Mouse (Mus musculus): ENCODE results near the gene Hspb7. TPM values are rescaled to one million over a fixed set of nuclear protein-coding genes. Genes with fewer than 3 reads are reported as not detected.
A peak's percentile ranks its signal among the peaks of the same experiment; 100 is the strongest.

The Hspb7 gene
- total and polyA plus RNA-seq, 3 experiments: 1,028 to 1,498 (median 1,066) TPM

- DNase-seq: no peak
- no peak overlapping the region for H3K9ac ChIP-seq (ENCODE audit: low read depth, low read length)
- H3K4me1 ChIP-seq (ENCODE audit: control insufficient read depth, insufficient read depth, low read length): peaks cover 2% of the 10 kb centered on the region; the same call in 1 of the 2 replicates
- TF ChIP-seq POLR2A (IDR thresholded peaks at IDR 0.05; ENCODE audit: insufficient read depth, low read depth, low read length): no peak
- no peak for TF ChIP-seq CTCF (IDR thresholded peaks at IDR 0.05)
- TF ChIP-seq EP300 (IDR thresholded peaks at IDR 0.05; ENCODE audit: insufficient read depth, low read depth, low read length): no peak
- H3K79me2 ChIP-seq (replicated peaks; ENCODE audit: control insufficient read depth, insufficient read depth, low read length): peaks cover 7% of the 10 kb centered on the region
- intact Hi-C loops (cut with DNase I): no loop called here
- no peaks in the 10 kb centered on the region for H3K36me3 ChIP-seq (ENCODE audit: control insufficient read depth, insufficient read depth, low read length)
- 91% methylated on average over 4 of the region's 4 CpGs for WGBS
- no peaks in the 10 kb centered on the region for H3K27me3 ChIP-seq (ENCODE audit: control insufficient read depth, insufficient read depth, low read length)
- H3K4me3 ChIP-seq: no peak overlapping the region
- no peak overlapping the region for H3K27ac ChIP-seq
These were observed 34.9 kb downstream of the Hspb7 start for GRCm38 (mm10) chr4:141455526-141455925.

- H3K4me3 ChIP-seq: no peak overlapping the region
- peaks cover 7% of the 10 kb centered on the region for H3K79me2 ChIP-seq (replicated peaks; ENCODE audit: control insufficient read depth, insufficient read depth, low read length)
- intact Hi-C loops (cut with DNase I): no loop called here
- TF ChIP-seq EP300 (IDR thresholded peaks at IDR 0.05; ENCODE audit: insufficient read depth, low read depth, low read length) (no peak), CTCF (IDR thresholded peaks at IDR 0.05) (no peak), POLR2A (IDR thresholded peaks at IDR 0.05; ENCODE audit: insufficient read depth, low read depth, low read length) (no peak)
- H3K4me1 ChIP-seq (ENCODE audit: control insufficient read depth, insufficient read depth, low read length): peaks cover 2% of the 10 kb centered on the region; the same call in 1 of the 2 replicates
- no peaks in the 10 kb centered on the region for H3K36me3 ChIP-seq (ENCODE audit: control insufficient read depth, insufficient read depth, low read length)
- WGBS: 95% methylated on average over 14 of the region's 14 CpGs
- no peak overlapping the region for H3K27ac ChIP-seq
- H3K27me3 ChIP-seq (ENCODE audit: control insufficient read depth, insufficient read depth, low read length): no peaks in the 10 kb centered on the region
- DNase-seq: no peak
- no peak overlapping the region for H3K9ac ChIP-seq (ENCODE audit: low read depth, low read length)
These were observed 35.8 kb downstream of the Hspb7 start for GRCm38 (mm10) chr4:141456193-141456938.

- Histone ChIP-seq H3K4me3 (no peak overlapping the region), H3K36me3 (ENCODE audit: control insufficient read depth, insufficient read depth, low read length) (no peaks in the 10 kb centered on the region), H3K27me3 (ENCODE audit: control insufficient read depth, insufficient read depth, low read length) (no peaks in the 10 kb centered on the region), H3K4me1 (ENCODE audit: control insufficient read depth, insufficient read depth, low read length) (peaks cover 2% of the 10 kb centered on the region; the same call in 1 of the 2 replicates), H3K27ac (peak overlapping the region; percentile 54), H3K79me2 (replicated peaks; ENCODE audit: control insufficient read depth, insufficient read depth, low read length) (peaks cover 7% of the 10 kb centered on the region), H3K9ac (ENCODE audit: low read depth, low read length) (no peak overlapping the region)
- peak in 1 of 2 experiments; percentile 67 for DNase-seq
- no peak for TF ChIP-seq CTCF (IDR thresholded peaks at IDR 0.05)
- TF ChIP-seq EP300 (IDR thresholded peaks at IDR 0.05; ENCODE audit: insufficient read depth, low read depth, low read length): no peak
- no peak for TF ChIP-seq POLR2A (IDR thresholded peaks at IDR 0.05; ENCODE audit: insufficient read depth, low read depth, low read length)
- intact Hi-C loops (cut with DNase I): no loop called here
- 31% methylated on average over 7 of the region's 7 CpGs for WGBS
These were observed 37.7 kb downstream of the Hspb7 start for GRCm38 (mm10) chr4:141458236-141458635.

GRCm38 (mm10) chr4:141458888-141459287, 38.3 kb downstream of the Hspb7 start:
- DNase-seq: no peak
- H3K4me3 ChIP-seq: no peak overlapping the region
- no peak overlapping the region for H3K9ac ChIP-seq (ENCODE audit: low read depth, low read length)
- H3K36me3 ChIP-seq (ENCODE audit: control insufficient read depth, insufficient read depth, low read length): no peaks in the 10 kb centered on the region
- H3K27ac ChIP-seq: no peak overlapping the region
- 90% methylated on average over 3 of the region's 3 CpGs for WGBS
- peaks cover 2% of the 10 kb centered on the region; the same call in 1 of the 2 replicates for H3K4me1 ChIP-seq (ENCODE audit: control insufficient read depth, insufficient read depth, low read length)
- TF ChIP-seq CTCF (IDR thresholded peaks at IDR 0.05) (no peak), EP300 (IDR thresholded peaks at IDR 0.05; ENCODE audit: insufficient read depth, low read depth, low read length) (no peak), POLR2A (IDR thresholded peaks at IDR 0.05; ENCODE audit: insufficient read depth, low read depth, low read length) (no peak)
- H3K27me3 ChIP-seq (ENCODE audit: control insufficient read depth, insufficient read depth, low read length): no peaks in the 10 kb centered on the region
- intact Hi-C loops (cut with DNase I): no loop called here
- peaks cover 4% of the 10 kb centered on the region for H3K79me2 ChIP-seq (replicated peaks; ENCODE audit: control insufficient read depth, insufficient read depth, low read length)

GRCm38 (mm10) chr4:141459766-141460165, 39.2 kb downstream of the Hspb7 start:
- Histone ChIP-seq H3K36me3 (ENCODE audit: control insufficient read depth, insufficient read depth, low read length) (no peaks in the 10 kb centered on the region), H3K9ac (ENCODE audit: low read depth, low read length) (no peak overlapping the region), H3K79me2 (replicated peaks; ENCODE audit: control insufficient read depth, insufficient read depth, low read length) (peaks cover 4% of the 10 kb centered on the region), H3K4me3 (no peak overlapping the region), H3K27ac (no peak overlapping the region), H3K27me3 (ENCODE audit: control insufficient read depth, insufficient read depth, low read length) (no peaks in the 10 kb centered on the region), H3K4me1 (ENCODE audit: control insufficient read depth, insufficient read depth, low read length) (peaks cover 2% of the 10 kb centered on the region; the same call in 1 of the 2 replicates)
- TF ChIP-seq EP300 (IDR thresholded peaks at IDR 0.05; ENCODE audit: insufficient read depth, low read depth, low read length) (no peak), CTCF (IDR thresholded peaks at IDR 0.05) (no peak), POLR2A (IDR thresholded peaks at IDR 0.05; ENCODE audit: insufficient read depth, low read depth, low read length) (no peak)
- no peak for DNase-seq
- intact Hi-C loops (cut with DNase I): loop anchor here (2.0 kb wide), 1 partner anchor 29 kb away; no protein-coding TSS in a partner anchor
- 89% methylated on average over 9 of the region's 9 CpGs for WGBS

- DNase-seq: no peak
- TF ChIP-seq EP300 (IDR thresholded peaks at IDR 0.05; ENCODE audit: insufficient read depth, low read depth, low read length) (no peak), CTCF (IDR thresholded peaks at IDR 0.05) (no peak), POLR2A (IDR thresholded peaks at IDR 0.05; ENCODE audit: insufficient read depth, low read depth, low read length) (no peak)
- intact Hi-C loops (cut with DNase I): loop anchor here (2.0 kb wide), 1 partner anchor 30 kb away; no protein-coding TSS in a partner anchor
- H3K4me1 ChIP-seq (ENCODE audit: control insufficient read depth, insufficient read depth, low read length): peaks cover 1% of the 10 kb centered on the region; the same call in 1 of the 2 replicates
- peaks cover 4% of the 10 kb centered on the region for H3K79me2 ChIP-seq (replicated peaks; ENCODE audit: control insufficient read depth, insufficient read depth, low read length)
- no peaks in the 10 kb centered on the region for H3K36me3 ChIP-seq (ENCODE audit: control insufficient read depth, insufficient read depth, low read length)
- WGBS: 77% methylated on average over 4 of the region's 4 CpGs
- H3K27me3 ChIP-seq (ENCODE audit: control insufficient read depth, insufficient read depth, low read length): no peaks in the 10 kb centered on the region
- no peak overlapping the region for H3K27ac ChIP-seq
- no peak overlapping the region for H3K9ac ChIP-seq (ENCODE audit: low read depth, low read length)
- no peak overlapping the region for H3K4me3 ChIP-seq
These were observed 39.9 kb downstream of the Hspb7 start for GRCm38 (mm10) chr4:141460481-141460880.

Measured in heart, adult 2 months (tissue).